Mouse (Mus musculus): ENCODE measurements at regions not wholly inside any gene's neighbourhood (a gene's known extent, or its start where the extent isn't known, plus 50 kb on each side); places are given as distances from the start of the nearest gene placed in this dataset.

DNA sequence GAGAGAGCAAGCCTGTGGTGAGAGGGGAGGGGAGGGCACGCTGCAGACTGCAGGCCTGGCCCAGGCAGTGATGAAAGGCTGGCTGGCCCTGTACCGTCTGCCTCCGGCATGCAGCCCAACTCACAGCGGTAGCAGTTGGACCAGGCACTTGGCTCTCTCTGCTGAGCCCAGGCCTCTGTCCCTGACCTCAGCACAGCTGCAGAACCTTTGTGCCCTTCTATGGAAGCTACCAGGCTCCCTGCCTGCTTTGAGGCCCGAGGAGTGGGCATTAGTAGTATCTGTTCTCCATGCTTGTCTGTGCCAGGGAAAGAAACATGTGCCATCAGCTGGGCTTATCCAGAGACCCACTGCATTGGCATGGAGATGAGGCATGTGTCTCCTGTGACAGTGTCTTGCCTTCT is 473.2 kb downstream of the Rps24 start:
- no peak for TF ChIP-seq CTCF (IDR thresholded peaks at IDR 0.05; ENCODE audit: borderline replicate concordance, extremely low read depth, insufficient read depth, insufficient read length)
- TF ChIP-seq POLR2A (IDR thresholded peaks at IDR 0.05; ENCODE audit: borderline replicate concordance, extremely low read depth, insufficient read depth, insufficient read length, poor library complexity, severe bottlenecking) = no peak

All from brain, embryonic 14.5 days (tissue).